Mouse (Mus musculus) G1E (cell line): Measurements from ENCODE around the gene Rbbp9.

Source experiments
- CTCF ChIP-seq: IDR thresholded peaks from 2 replicates; pipeline ENCODE4 v1.5.1; 2012; ENCODE audit warnings: low read depth, low read length, inconsistent platforms, mixed read lengths
- GATA1 ChIP-seq: IDR thresholded peaks from 2 replicates; pipeline ENCODE4 v1.6.1; 2012; ENCODE audit warnings: borderline replicate concordance, low read length, inconsistent platforms, mixed read lengths
- POLR2AphosphoS5 ChIP-seq: IDR thresholded peaks from 2 replicates; pipeline ENCODE4 v1.6.1; 2012; ENCODE audit warnings: low read depth, low read length, inconsistent platforms; ENCODE audit not compliant: insufficient replicate concordance

- no peak for TF ChIP-seq CTCF
- no peak for TF ChIP-seq GATA1
- TF ChIP-seq POLR2AphosphoS5: no peak
These were observed 22.9 kb downstream of the Rbbp9 start for GRCm38 (mm10) chr2:144527821-144528174.
